Mouse (Mus musculus) liver, embryonic 14.5 days (tissue): ENCODE results near the gene Tubb4a.

Experiments used
- CTCF ChIP-seq: IDR thresholded peaks from 2 replicates; pipeline ENCODE4 v1.5.1; 2016; ENCODE audit warnings: antibody characterized with exemption, low read depth, control low read depth
- EP300 ChIP-seq: IDR thresholded peaks from 2 replicates; pipeline ENCODE4 v1.6.1; 2016; ENCODE audit warnings: antibody characterized with exemption, low read depth

- TF ChIP-seq CTCF (no peak), EP300 (no peak)
Measured at GRCm38 (mm10) chr17:57056246-57056645, 31.3 kb downstream of the Tubb4a start.
